Mouse (Mus musculus) embryonic fibroblast, embryonic 13.5 days (primary cell): ENCODE measurements around the gene 2300002M23Rik. TPM values are rescaled to one million over a fixed set of nuclear protein-coding genes. Genes with fewer than 3 reads are reported as not detected.

ENCODE experiments used
- H3K27ac ChIP-seq: 2 replicates; pipeline ENCODE4 v1.5.1; 2012; ENCODE audit warnings: low read length, control low read depth, inconsistent platforms; ENCODE audit not compliant: insufficient read depth
- H3K4me1 ChIP-seq: 2 replicates; pipeline ENCODE4 v1.6.1; 2011; ENCODE audit warnings: low read length; ENCODE audit not compliant: control insufficient read depth, insufficient read depth
- H3K4me3 ChIP-seq: 2 replicates; pipeline ENCODE4 v1.5.1; 2011; ENCODE audit warnings: mild to moderate bottlenecking, control low read depth, low read length; ENCODE audit not compliant: insufficient read depth
- CTCF ChIP-seq: IDR thresholded peaks from 2 replicates; pipeline ENCODE4 v1.5.1; 2011; ENCODE audit warnings: mild to moderate bottlenecking, control low read depth, low read length, moderate library complexity, borderline replicate concordance; ENCODE audit not compliant: insufficient read depth
- POLR2A ChIP-seq: IDR thresholded peaks from 2 replicates; pipeline ENCODE4 v1.6.1; 2011; ENCODE audit warnings: low read depth, mild to moderate bottlenecking, control low read depth, low read length, moderate library complexity
- polyA plus RNA-seq: library from polyadenylated mRNA; stranded (reverse); fragments of >200 nt; gene quantifications from 2 replicates; pipeline ENCODE4 v1.2.4, GENCODE M21; 2011; ENCODE audit warnings: low read depth; ENCODE audit not compliant: missing spikeins, insufficient read length

2300002M23Rik gene
- polyA plus RNA-seq, 1 experiment = not detected

DNA sequence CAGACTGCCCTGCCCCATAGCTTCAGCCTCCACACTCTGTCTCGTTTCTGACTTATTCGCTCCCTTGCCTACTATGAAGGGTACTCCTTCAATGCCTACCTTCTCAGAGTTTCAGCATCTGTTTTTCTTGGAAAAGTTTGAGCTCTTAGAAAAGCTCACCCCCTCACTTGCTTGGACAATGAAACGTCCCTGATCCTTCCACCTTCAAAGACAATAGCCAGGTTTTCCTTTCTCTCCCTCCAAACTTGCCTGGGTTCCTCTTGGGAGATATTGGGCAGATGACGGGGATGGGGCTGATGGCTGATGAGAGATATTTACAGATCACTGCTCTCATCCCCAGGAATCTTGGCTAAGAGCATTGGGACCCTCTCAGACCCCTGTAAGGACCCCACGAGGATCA lies 12.9 kb upstream of the 2300002M23Rik start:
- peaks cover 6% of the 10 kb centered on the region for H3K4me1 ChIP-seq
- no peak overlapping the region for H3K4me3 ChIP-seq
- TF ChIP-seq CTCF = no peak
- TF ChIP-seq POLR2A = no peak
- no peak overlapping the region for H3K27ac ChIP-seq

DNA sequence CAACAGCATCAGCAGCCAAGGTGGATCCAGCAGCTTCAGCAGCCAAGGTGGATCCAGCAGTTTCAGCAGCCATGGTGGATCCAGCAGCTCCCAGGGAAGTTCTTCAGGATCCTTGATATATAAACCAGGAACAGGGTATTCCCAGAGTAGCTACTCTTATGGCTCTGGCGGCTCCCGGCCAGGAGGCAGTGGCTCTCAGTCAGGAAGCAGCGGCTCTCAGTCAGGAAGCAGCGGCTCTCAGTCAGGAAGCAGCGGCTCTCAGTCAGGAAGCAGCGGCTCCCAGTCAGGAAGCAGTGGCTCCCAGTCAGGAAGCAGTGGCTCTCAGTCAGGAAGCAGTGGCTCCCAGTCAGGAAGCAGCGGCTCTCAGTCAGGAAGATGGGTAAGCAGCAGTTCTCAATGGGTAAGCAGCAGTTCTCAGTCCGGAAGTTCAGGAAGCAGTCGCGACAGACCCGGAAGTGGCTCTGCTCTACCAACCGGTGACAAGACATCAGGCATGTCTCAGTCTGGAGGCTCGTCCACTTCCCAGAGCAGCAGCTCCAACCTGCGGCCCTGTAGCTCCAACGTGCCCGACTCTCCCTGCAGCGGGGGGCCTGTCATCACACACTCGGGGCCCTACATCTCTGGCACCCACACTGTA lies 12.4 kb upstream of the 2300002M23Rik start:
- Histone ChIP-seq H3K4me3 (no peak overlapping the region), H3K4me1 (peaks cover 6% of the 10 kb centered on the region), H3K27ac (no peak overlapping the region)
- TF ChIP-seq POLR2A = no peak
- TF ChIP-seq CTCF = no peak

DNA sequence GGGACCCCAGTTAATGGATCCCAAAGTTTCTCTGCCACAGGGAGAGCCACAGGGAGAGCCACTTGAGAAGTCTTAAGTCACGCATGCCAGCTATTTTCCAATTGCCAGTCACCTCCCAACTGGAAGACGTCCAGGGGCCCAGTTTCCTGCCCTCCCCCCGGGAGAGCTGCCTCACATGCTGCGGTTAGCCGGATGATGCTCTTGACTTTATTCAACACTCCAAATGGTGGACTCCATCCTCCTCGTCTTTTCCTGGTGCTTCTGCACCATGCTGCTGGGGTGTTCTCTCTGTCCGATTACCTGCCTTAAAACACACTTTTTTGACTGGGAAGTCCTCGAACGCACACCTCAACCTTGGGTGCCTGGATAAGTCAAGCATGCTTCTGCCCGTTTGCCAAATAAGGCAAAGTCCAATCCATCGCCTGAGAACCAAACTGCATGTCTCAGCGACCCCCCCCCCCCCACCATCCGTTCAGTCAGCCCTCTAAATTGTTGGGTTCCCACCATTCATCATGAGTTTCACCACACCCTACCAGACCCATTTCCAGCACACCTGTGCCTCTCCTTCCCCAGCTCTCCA lies 11.0 kb upstream of the 2300002M23Rik start:
- Histone ChIP-seq H3K27ac (peak overlapping the region; percentile 77; the same call in 1 of the 2 replicates), H3K4me1 (peaks cover 3% of the 10 kb centered on the region), H3K4me3 (no peak overlapping the region)
- no peak for TF ChIP-seq POLR2A
- TF ChIP-seq CTCF = no peak

DNA sequence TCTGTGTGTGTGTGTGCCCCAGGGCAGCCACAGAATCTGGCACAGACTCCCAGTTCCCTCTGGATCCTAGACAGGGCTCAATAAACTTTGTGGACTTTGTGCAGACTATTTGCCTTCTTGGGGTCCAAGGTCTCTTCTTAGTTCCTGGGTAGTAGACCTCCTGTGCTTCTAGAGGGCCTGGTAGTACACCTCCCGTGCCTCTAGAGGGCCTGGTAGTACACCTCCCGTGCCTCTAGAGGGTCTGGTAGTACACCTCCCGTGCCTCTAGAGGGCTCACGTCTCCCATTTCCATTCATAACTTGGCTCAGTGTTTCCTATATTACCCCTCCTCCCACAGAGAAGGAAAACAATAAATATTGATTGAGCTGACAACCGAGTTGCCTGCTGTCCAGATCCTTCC lies 10.4 kb upstream of the 2300002M23Rik start:
- Histone ChIP-seq H3K27ac (peak overlapping the region; percentile 77), H3K4me3 (no peak overlapping the region)
- TF ChIP-seq POLR2A (no peak), CTCF (peak; percentile 59; the same call in 1 of the 2 replicates)

DNA sequence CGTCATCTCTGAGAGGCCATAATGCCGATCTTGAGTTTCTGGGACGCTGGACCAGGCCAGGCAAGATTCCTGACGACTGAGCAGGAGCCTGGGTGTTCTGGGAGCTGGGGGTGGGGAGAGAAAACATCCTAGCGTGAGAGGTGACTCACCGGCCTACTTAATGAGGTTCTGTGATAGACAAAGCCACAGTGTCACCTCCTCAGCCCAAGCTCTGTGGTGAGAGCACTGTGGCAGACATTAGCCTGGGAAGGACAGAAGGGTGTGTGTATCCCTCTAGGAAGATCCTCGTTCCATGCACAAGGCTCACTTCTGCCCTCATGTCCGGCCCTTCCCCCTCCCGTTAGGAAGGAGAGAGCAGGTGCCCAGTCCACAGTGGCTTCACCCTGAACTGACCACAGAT lies 9.9 kb upstream of the 2300002M23Rik start:
- H3K27ac ChIP-seq = peak overlapping the region; percentile 77
- no peak for TF ChIP-seq POLR2A
- no peak for TF ChIP-seq CTCF

More for the DNA sequence above, 10.4 kb upstream of the 2300002M23Rik start:
- peaks cover 3% of the 10 kb centered on the region; the same call in 1 of the 2 replicates for H3K4me1 ChIP-seq

DNA sequence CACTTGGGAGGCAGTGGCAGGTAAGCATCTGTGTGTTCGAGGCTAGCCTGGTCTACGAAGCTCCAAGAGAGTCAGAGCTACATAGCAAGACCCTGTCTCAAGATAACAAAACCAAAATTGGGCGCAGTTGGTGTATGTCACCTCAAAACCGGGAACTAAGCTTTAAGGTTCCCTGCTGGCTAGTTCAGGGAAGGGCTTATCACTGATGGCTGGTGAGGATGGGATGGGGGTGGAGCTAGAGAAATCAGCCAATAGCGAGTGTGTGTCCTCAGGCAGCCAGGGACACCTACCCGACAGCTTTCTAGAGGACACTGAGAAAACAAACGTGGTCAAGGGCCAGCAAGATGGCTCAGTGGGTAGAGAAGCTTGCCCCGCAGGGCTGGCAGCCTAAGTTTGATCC lies 9.0 kb upstream of the 2300002M23Rik start:
- no peak overlapping the region for H3K4me3 ChIP-seq
- TF ChIP-seq CTCF (no peak), POLR2A (no peak)
- peaks cover 3% of the 10 kb centered on the region; the same call in 1 of the 2 replicates for H3K4me1 ChIP-seq
- H3K27ac ChIP-seq = no peak overlapping the region

More for the DNA sequence above, 9.9 kb upstream of the 2300002M23Rik start:
- H3K4me3 ChIP-seq = no peak overlapping the region
- H3K4me1 ChIP-seq = peaks cover 3% of the 10 kb centered on the region; the same call in 1 of the 2 replicates

DNA sequence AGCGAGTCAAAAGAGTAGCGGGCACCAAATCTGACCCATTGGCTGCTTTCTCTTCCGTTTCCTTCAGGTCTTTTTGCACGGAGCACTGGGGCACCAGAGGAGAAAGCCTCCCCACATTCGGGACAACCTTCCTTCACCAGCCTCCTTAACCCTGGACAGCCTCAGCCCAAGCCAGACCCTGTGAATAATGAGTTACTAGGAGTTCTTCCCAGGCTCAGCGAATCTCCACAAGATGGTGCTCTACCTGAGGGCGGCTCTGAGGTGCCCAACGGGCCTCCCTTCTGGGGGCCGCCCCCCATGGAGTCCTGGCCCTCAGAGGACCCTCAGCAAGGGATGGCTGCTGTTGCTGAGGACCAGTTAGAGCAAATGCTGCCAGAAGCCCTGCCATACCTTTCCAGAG lies 517 bp downstream of the 2300002M23Rik start:
- Histone ChIP-seq H3K4me3 (no peak overlapping the region), H3K4me1 (no peaks in the 10 kb centered on the region), H3K27ac (no peak overlapping the region)
- TF ChIP-seq CTCF (no peak), POLR2A (no peak)

DNA sequence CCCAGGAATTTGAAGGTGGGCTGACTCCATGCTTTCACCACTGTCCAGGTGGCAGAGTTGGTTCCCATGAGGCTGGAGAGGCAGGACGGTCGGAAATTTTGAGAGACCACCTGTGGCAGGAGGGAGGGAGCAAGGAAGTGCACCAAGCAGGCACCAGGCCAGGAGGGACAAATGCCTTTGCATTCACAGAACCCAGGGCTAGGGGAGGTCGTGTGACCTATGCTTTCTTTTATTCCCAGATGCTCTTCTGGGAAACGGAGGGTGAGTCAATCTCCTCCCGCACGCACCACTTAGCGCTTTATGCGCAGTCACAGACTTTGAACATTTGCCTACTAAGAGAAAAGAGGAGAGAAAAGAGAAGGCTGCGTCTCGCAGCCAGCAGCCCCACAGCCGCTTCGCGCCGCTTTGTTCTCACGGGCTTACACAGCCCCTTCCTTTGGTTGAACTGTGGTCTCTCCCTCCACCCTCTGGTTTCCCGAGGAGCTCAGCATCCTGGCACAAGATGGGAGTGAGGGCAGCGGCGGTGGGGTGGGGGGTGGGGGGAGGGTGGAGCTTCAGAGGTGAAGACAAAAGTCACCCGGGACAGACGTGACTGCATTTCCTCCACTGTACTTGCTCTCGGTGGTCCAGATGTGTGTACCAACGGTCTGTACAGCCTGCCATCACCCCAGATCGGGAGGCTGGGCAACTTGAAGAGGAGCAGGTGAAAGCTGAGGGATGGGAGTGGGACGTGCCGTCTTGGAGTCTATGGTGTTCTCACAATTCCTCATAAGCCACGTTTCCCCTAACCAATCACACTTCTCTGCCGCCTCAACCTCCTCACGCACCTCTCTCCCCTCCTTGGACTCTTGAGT lies 2.1 kb downstream of the 2300002M23Rik start:
- TF ChIP-seq CTCF (no peak), POLR2A (peak; percentile 30; the same call in 1 of the 2 replicates)
- H3K4me3 ChIP-seq = no peak overlapping the region
- no peaks in the 10 kb centered on the region for H3K4me1 ChIP-seq
- no peak overlapping the region for H3K27ac ChIP-seq

DNA sequence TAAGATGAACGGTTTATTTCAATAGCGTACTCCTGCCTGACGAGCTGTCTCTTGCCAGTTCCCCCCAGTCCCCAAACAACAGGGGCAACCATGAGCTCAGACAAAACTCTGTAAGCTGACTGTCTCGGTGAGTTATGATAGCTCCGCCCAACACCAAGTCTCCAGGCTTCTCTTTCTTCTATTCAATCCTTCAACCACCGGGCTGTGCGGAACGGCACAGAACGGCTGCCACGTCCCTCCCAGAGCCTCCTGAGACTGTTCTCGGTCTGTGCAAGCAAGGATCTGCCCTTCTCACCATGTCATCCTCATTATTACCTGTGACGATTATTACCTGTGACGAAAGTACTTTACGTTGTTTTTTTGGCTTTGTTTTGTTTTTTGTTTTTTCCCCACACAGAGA lies 3.6 kb downstream of the 2300002M23Rik start:
- Histone ChIP-seq H3K27ac (no peak overlapping the region), H3K4me3 (no peak overlapping the region), H3K4me1 (no peaks in the 10 kb centered on the region)
- TF ChIP-seq CTCF = no peak
- no peak for TF ChIP-seq POLR2A

DNA sequence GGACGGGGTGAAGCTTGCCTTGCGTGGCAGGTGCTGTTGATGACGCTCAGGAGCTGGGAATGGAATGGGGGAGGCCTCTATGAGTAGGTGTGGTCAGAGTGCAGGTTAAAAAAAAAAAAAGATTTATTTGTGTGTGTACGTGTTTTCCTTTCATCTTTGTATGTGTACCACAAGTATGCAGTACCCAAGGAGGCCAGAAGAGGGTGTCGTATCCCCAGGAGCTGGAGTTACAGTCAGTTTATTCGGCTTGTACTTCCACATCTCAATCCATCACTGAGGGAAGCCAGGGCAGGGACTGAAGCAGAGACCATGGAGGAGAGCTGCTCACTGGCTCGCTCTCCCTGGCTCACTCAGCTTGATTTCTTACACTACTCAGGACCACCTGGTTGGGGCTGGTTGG lies 4.2 kb downstream of the 2300002M23Rik start:
- no peak overlapping the region for H3K4me3 ChIP-seq
- no peak overlapping the region for H3K27ac ChIP-seq
- TF ChIP-seq CTCF = no peak
- TF ChIP-seq POLR2A = no peak
- H3K4me1 ChIP-seq = no peaks in the 10 kb centered on the region
